Mouse (Mus musculus) erythroblast, embryonic 14.5 days (primary cell): ENCODE data around the gene Tceal1.

Experiments
- GATA1 ChIP-seq: IDR thresholded peaks from 2 replicates; pipeline ENCODE4 v1.6.1; 2012; ENCODE audit warnings: low read length, inconsistent platforms, mixed read lengths
- TAL1 ChIP-seq: IDR thresholded peaks from 3 replicates; pipeline ENCODE4 v1.6.1; 2012; ENCODE audit warnings: low read length, inconsistent platforms, mixed read lengths

DNA sequence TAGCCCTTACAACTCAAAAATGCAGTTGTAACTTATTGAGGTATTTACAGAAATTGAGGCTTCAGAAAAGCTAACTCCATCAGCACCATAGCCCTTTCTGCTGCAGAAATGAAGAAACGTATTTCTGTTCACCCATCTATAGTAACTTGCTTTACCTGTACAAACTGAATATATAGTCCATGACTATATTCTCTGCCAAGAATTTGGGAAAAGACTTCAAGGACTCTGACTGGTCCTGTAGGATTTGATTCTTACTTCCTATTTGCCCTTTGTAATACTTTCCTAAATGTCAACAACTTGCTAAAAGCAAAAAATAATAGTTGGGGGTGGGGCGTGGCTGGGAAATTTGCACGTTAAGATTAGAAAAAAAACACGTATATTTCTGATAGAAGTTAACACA lies 24.2 kb downstream of the Tceal1 start:
- TF ChIP-seq TAL1 (no peak), GATA1 (no peak)
